In genomic region chr6:55319585-55320551, GRCm38 (mm10) we compare ENCODE assay signal across 19 mouse cellular contexts. TPM values are rescaled to one million over a fixed set of nuclear protein-coding genes. Genes with fewer than 3 reads are reported as not detected.
DNase-seq lines count a peak whose midpoint lies in the region; ATAC-seq lines count a peak whose summit lies in the region.
"Had no signal": no experiment of that assay in that cellular context is flagged by ENCODE, and none has a peak within 500 bp of the region (broad histone marks: within the 10 kb centered on the region; RNA-seq: fewer than 3 reads in every experiment).

No protein-coding gene starts in this region.

- no peaks in the 10 kb centered on the region for H3K27me3 ChIP-seq in hindbrain, embryonic 14.5 days (ENCODE audit: control insufficient read depth, insufficient read depth, low read length)
- no peaks in the 10 kb centered on the region for H3K27me3 ChIP-seq in hindbrain, embryonic 10.5 days (ENCODE audit: insufficient read depth, poor library complexity, severe bottlenecking)
- no peaks in the 10 kb centered on the region for H3K27me3 ChIP-seq in embryonic facial prominence, embryonic 15.5 days
- H3K27me3 ChIP-seq in liver, embryonic 16.5 days (ENCODE audit: control insufficient read depth, insufficient read depth, low read depth, low read length), result no peaks in the 10 kb centered on the region
- H3K27me3 ChIP-seq: embryonic facial prominence, embryonic 12.5 days; neural tube, embryonic 12.5 days; Patski had no signal

- H3K9ac ChIP-seq in hindbrain, embryonic 14.5 days, result no peak overlapping the region
- H3K9ac ChIP-seq in embryonic facial prominence, embryonic 15.5 days, result no peak overlapping the region
- no peak overlapping the region for H3K9ac ChIP-seq in liver, embryonic 16.5 days (ENCODE audit: low read depth, low read length)
- H3K9ac ChIP-seq: embryonic facial prominence, embryonic 12.5 days; hindbrain, embryonic 13.5 days; neural tube, embryonic 12.5 days had no signal

- H3K9me3 ChIP-seq in hindbrain, embryonic 14.5 days (ENCODE audit: control insufficient read depth, low read length), result no peaks in the 10 kb centered on the region
- no peaks in the 10 kb centered on the region for H3K9me3 ChIP-seq in hindbrain, embryonic 10.5 days
- no peaks in the 10 kb centered on the region for H3K9me3 ChIP-seq in embryonic facial prominence, embryonic 15.5 days (replicated peaks)
- H3K9me3 ChIP-seq in liver, embryonic 16.5 days (replicated peaks; ENCODE audit: control insufficient read depth, low read length), result no peaks in the 10 kb centered on the region
- H3K9me3 ChIP-seq: embryonic facial prominence, embryonic 12.5 days; hindbrain, embryonic 13.5 days; megakaryocyte, embryonic 14.5 days; neural tube, embryonic 12.5 days had no signal

- H3K4me2 ChIP-seq in hindbrain, embryonic 14.5 days (replicated peaks), result no peak overlapping the region
- no peak overlapping the region for H3K4me2 ChIP-seq in embryonic facial prominence, embryonic 15.5 days (replicated peaks)
- no peak overlapping the region for H3K4me2 ChIP-seq in liver, embryonic 16.5 days (ENCODE audit: low read depth, low read length)
- H3K4me2 ChIP-seq: embryonic facial prominence, embryonic 12.5 days; hindbrain, embryonic 13.5 days; neural tube, embryonic 12.5 days had no signal

- H3K4me1 ChIP-seq in hindbrain, embryonic 14.5 days (replicated peaks; ENCODE audit: control insufficient read depth, insufficient read depth, low read length), result no peaks in the 10 kb centered on the region
- H3K4me1 ChIP-seq in hindbrain, embryonic 10.5 days (replicated peaks), result peaks cover 16% of the 10 kb centered on the region; the same call in 1 of the 2 replicates
- peaks cover 12% of the 10 kb centered on the region for H3K4me1 ChIP-seq in embryonic facial prominence, embryonic 15.5 days
- peaks cover 56% of the 10 kb centered on the region for H3K4me1 ChIP-seq in liver, embryonic 16.5 days (ENCODE audit: control insufficient read depth, low read depth, low read length)
- H3K4me1 ChIP-seq: neural tube, embryonic 12.5 days had no signal

- WGBS in hindbrain, embryonic 14.5 days, result 73% methylated on average over 14 of the region's 14 CpGs
- 75% methylated on average over 14 of the region's 14 CpGs for WGBS in hindbrain, embryonic 10.5 days
- 52% methylated on average over 14 of the region's 14 CpGs for WGBS in embryonic facial prominence, embryonic 15.5 days
- WGBS in liver, embryonic 16.5 days (ENCODE audit: insufficient replicate concordance), result 69% methylated on average over 14 of the region's 14 CpGs

- no peak overlapping the region for H3K4me3 ChIP-seq in hindbrain, embryonic 14.5 days (replicated peaks; ENCODE audit: low read length)
- H3K4me3 ChIP-seq in hindbrain, embryonic 10.5 days, result no peak overlapping the region
- H3K4me3 ChIP-seq in embryonic facial prominence, embryonic 15.5 days (replicated peaks), result no peak overlapping the region
- no peak overlapping the region for H3K4me3 ChIP-seq in liver, embryonic 16.5 days (ENCODE audit: low read depth, low read length)
- H3K4me3 ChIP-seq: embryonic facial prominence, embryonic 12.5 days; hindbrain, embryonic 13.5 days; left cerebral cortex, adult 2 months; megakaryocyte, embryonic 14.5 days; neural tube, embryonic 12.5 days had no signal

- peak; percentile 34 for DNase-seq in hindbrain, embryonic 14.5 days (ENCODE audit: low spot score)
- no peak for DNase-seq in hindbrain, embryonic 10.5 days (ENCODE audit: low spot score)
- peak; percentile 65 for DNase-seq in NIH3T3 (ENCODE audit: low read depth)
- no peak for DNase-seq in embryo, embryonic 10 days (ENCODE audit: low spot score)
- no peak for DNase-seq in T-cell, adult 2 months (ENCODE audit: low spot score)
- DNase-seq: adrenal gland, postnatal 25 days; cerebellum, adult 8-10 months; right cerebral cortex, adult 18-20 months had no signal

- H3K36me3 ChIP-seq in hindbrain, embryonic 14.5 days (replicated peaks; ENCODE audit: control insufficient read depth, insufficient read depth), result no peaks in the 10 kb centered on the region
- H3K36me3 ChIP-seq in hindbrain, embryonic 10.5 days, result peaks cover 9% of the 10 kb centered on the region; the same call in 1 of the 2 replicates
- no peaks in the 10 kb centered on the region for H3K36me3 ChIP-seq in embryonic facial prominence, embryonic 15.5 days
- no peaks in the 10 kb centered on the region for H3K36me3 ChIP-seq in liver, embryonic 16.5 days (ENCODE audit: control insufficient read depth, insufficient read depth)
- H3K36me3 ChIP-seq: neural tube, embryonic 12.5 days had no signal

- no peak for ATAC-seq in hindbrain, embryonic 14.5 days (ENCODE audit: low FRiP score)
- ATAC-seq in embryonic facial prominence, embryonic 15.5 days (ENCODE audit: insufficient number of reproducible peaks, low FRiP score, low TSS enrichment, low read depth), result peak; percentile 56
- no peak for ATAC-seq in liver, embryonic 16.5 days (ENCODE audit: low read depth)
- no peak for ATAC-seq in megakaryocyte, adult 5-6 weeks (ENCODE audit: poor library complexity, severe bottlenecking)
- ATAC-seq: Patski had no signal

- no peak overlapping the region for H3K27ac ChIP-seq in hindbrain, embryonic 14.5 days
- no peak overlapping the region; the same call in 1 of the 2 replicates for H3K27ac ChIP-seq in hindbrain, embryonic 10.5 days
- H3K27ac ChIP-seq in embryonic facial prominence, embryonic 15.5 days (replicated peaks), result peak overlapping the region; percentile 44
- peak overlapping the region; percentile 24; the same call in 1 of the 2 replicates for H3K27ac ChIP-seq in liver, embryonic 16.5 days (ENCODE audit: low read length)
- H3K27ac ChIP-seq: embryonic facial prominence, embryonic 12.5 days; hindbrain, embryonic 13.5 days; kidney, postnatal 0 days; left cerebral cortex, adult 2 months; neural tube, embryonic 12.5 days had no signal

RNA-seq across cellular contexts. Expression of gene Aqp1, which starts 16.4 kb away (rescaled TPM):
- polyA plus RNA-seq in hindbrain, embryonic 14.5 days (2014; fragmentation: Nextera tagmentation; extraction: Ambion mirVana), result 3.6 and 6.5 TPM in 2 replicates
- polyA plus RNA-seq in hindbrain, embryonic 10.5 days (2016; fragmentation: Nextera tagmentation; extraction: Ambion mirVana), result 0.60 and 2.3 TPM in 2 replicates
- 118 and 123 TPM in 2 replicates for polyA plus RNA-seq in embryonic facial prominence, embryonic 15.5 days (2015; fragmentation: Nextera tagmentation; extraction: Ambion mirVana)
- 75.9 and 78.9 TPM in 2 replicates for polyA plus RNA-seq in liver, embryonic 16.5 days (2015; fragmentation: Nextera tagmentation; extraction: Ambion mirVana)
- total RNA-seq in megakaryocyte, adult 5-6 weeks (2015), result 3.6 and 7.2 TPM in 2 replicates
- 5.4 and 14.4 TPM in 2 replicates for total RNA-seq in megakaryocyte, adult 5-6 weeks (2017)

RNA-seq across cellular contexts. Expression of gene Ghrhr, which starts 56.2 kb away (rescaled TPM):
- not detected in 2 replicates for polyA plus RNA-seq in hindbrain, embryonic 14.5 days (2014; fragmentation: Nextera tagmentation; extraction: Ambion mirVana)
- polyA plus RNA-seq in hindbrain, embryonic 10.5 days (2016; fragmentation: Nextera tagmentation; extraction: Ambion mirVana), result not detected in 2 replicates
- polyA plus RNA-seq in embryonic facial prominence, embryonic 15.5 days (2015; fragmentation: Nextera tagmentation; extraction: Ambion mirVana), result not detected in 2 replicates
- polyA plus RNA-seq in liver, embryonic 16.5 days (2015; fragmentation: Nextera tagmentation; extraction: Ambion mirVana), result not detected in 2 replicates
- total RNA-seq in megakaryocyte, adult 5-6 weeks (2015), result not detected in 2 replicates
- not detected in 2 replicates for total RNA-seq in megakaryocyte, adult 5-6 weeks (2017)
- total RNA-seq: adrenal gland, postnatal 25 days; left cerebral cortex, adult 2 months had no signal
- polyA plus RNA-seq: embryonic facial prominence, embryonic 12.5 days; hindbrain, embryonic 13.5 days; neural tube, embryonic 12.5 days; urinary bladder, adult 2 months had no signal

Comparison
In these comparisons a context has a peak if more than half of its experiments do, and no peak if none do; other contexts are left out.
1. DNase-seq: peak in hindbrain, embryonic 14.5 days (single experiment) and NIH3T3 (single experiment); none in hindbrain, embryonic 10.5 days (single experiment), embryo, embryonic 10 days (single experiment) and T-cell, adult 2 months (single experiment).
2. H3K27ac ChIP-seq: peak in embryonic facial prominence, embryonic 15.5 days (single experiment) and liver, embryonic 16.5 days (single experiment); none in hindbrain, embryonic 14.5 days (single experiment) and hindbrain, embryonic 10.5 days (single experiment).
3. RNA of gene Aqp1, which starts 16.4 kb away (polyA plus RNA-seq): 118 to 123 TPM in embryonic facial prominence, embryonic 15.5 days and 75.9 to 78.9 TPM in liver, embryonic 16.5 days; 3.6 to 6.5 TPM in hindbrain, embryonic 14.5 days and 0.60 to 2.3 TPM in hindbrain, embryonic 10.5 days; every median in the first group is over 10 times any median in the second.